Mouse (Mus musculus) c-Kit-positive CD71-positive TER-119-positive erythroid progenitor cells, embryonic 14.5 days (primary cell): ENCODE measurements around the gene Gm21887.
A peak's percentile ranks its signal among the peaks of the same experiment; 100 is the strongest.
"Not testable (repeated sequence)": the region's sequence is repeated elsewhere in the genome, so short reads cannot be mapped to it uniquely, and the experiment has no call there.

Source experiments
- DNase-seq: peaks from one replicate; pipeline ENCODE4 v3.0.0-alpha.2; 2013; ENCODE audit warnings: low spot score

Gene Gm21887

GRCm38 (mm10) chrX:169997854-169998456 is 11.5 kb upstream of the Gm21887 start:
- DNase-seq = peak; percentile 100

GRCm38 (mm10) chrX:169998559-169999219 is 10.8 kb upstream of the Gm21887 start:
- not testable (repeated sequence) for DNase-seq

GRCm38 (mm10) chrX:169999226-169999883 is 10.1 kb upstream of the Gm21887 start:
- not testable (repeated sequence) for DNase-seq

GRCm38 (mm10) chrX:169999912-170000641 is 9.4 kb upstream of the Gm21887 start:
- DNase-seq = not testable (repeated sequence)

- DNase-seq = not testable (repeated sequence)
Measured at GRCm38 (mm10) chrX:170000642-170001387, 8.6 kb upstream of the Gm21887 start.

GRCm38 (mm10) chrX:170001388-170001695 is 8.1 kb upstream of the Gm21887 start:
- not testable (repeated sequence) for DNase-seq

- not testable (repeated sequence) for DNase-seq
Measured at GRCm38 (mm10) chrX:170002510-170003197, 6.8 kb upstream of the Gm21887 start.

- not testable (repeated sequence) for DNase-seq
Measured at GRCm38 (mm10) chrX:170003536-170003935, 5.9 kb upstream of the Gm21887 start.

- DNase-seq = not testable (repeated sequence)
Measured at GRCm38 (mm10) chrX:170004236-170004635, 5.2 kb upstream of the Gm21887 start.

GRCm38 (mm10) chrX:170004793-170005192 is 4.7 kb upstream of the Gm21887 start:
- not testable (repeated sequence) for DNase-seq

- not testable (repeated sequence) for DNase-seq
Measured at GRCm38 (mm10) chrX:170005194-170005593, 4.3 kb upstream of the Gm21887 start.

- not testable (repeated sequence) for DNase-seq
Measured at GRCm38 (mm10) chrX:170005695-170006297, 3.7 kb upstream of the Gm21887 start.

GRCm38 (mm10) chrX:170006694-170007247 is 2.7 kb upstream of the Gm21887 start:
- not testable (repeated sequence) for DNase-seq

GRCm38 (mm10) chrX:170007375-170008178 is 1.9 kb upstream of the Gm21887 start:
- not testable (repeated sequence) for DNase-seq

GRCm38 (mm10) chrX:170008179-170008467 is 1.3 kb upstream of the Gm21887 start:
- not testable (repeated sequence) for DNase-seq

- DNase-seq = not testable (repeated sequence)
Measured at GRCm38 (mm10) chrX:170008584-170008983, 875 bp upstream of the Gm21887 start.

- DNase-seq = peak; percentile 100
Measured at GRCm38 (mm10) chrX:170009801-170010221, 352 bp downstream of the Gm21887 start.

GRCm38 (mm10) chrX:170010581-170011528 is 1.4 kb downstream of the Gm21887 start:
- DNase-seq = not testable (repeated sequence)

- not testable (repeated sequence) for DNase-seq
Measured at GRCm38 (mm10) chrX:170011529-170011879, 2.0 kb downstream of the Gm21887 start.
